Mouse (Mus musculus): ENCODE measurements around the gene Gngt2.

DNA sequence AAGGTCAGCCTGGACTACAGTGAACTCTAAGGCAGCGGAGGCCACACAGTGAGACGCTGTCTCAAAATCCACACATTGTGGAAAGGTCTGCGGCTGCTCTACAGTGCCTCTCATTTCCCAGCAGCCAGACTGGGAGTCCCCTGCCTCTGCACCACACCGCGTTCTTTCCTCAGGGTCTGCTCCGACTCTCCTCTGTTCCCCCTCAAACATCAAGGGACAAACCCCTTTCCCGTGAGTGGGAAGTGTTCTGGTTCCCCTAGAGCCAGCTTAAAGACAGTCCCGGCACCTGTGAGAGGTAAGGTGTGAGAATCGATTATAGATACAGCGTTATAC, 4.4 kb downstream of the Gngt2 start:
- TF ChIP-seq MYOG (IDR thresholded peaks at IDR 0.05; ENCODE audit: control insufficient read depth, extremely low read depth, insufficient read length), result no peak
- no peak for TF ChIP-seq MYOD1 (IDR thresholded peaks at IDR 0.05; ENCODE audit: control insufficient read depth, insufficient read length, low read depth)
- TF ChIP-seq CTCF (IDR thresholded peaks at IDR 0.05; ENCODE audit: control insufficient read depth, insufficient read depth, insufficient read length), result no peak
- TF ChIP-seq MAX (IDR thresholded peaks at IDR 0.05), result no peak
- no peak for TF ChIP-seq CEBPB (IDR thresholded peaks at IDR 0.05; ENCODE audit: low read depth)
- TF ChIP-seq FOSL1 (IDR thresholded peaks at IDR 0.05; ENCODE audit: insufficient read depth, low read length, poor library complexity, severe bottlenecking), result no peak

Measured in C2C12 (cell line).